Mouse (Mus musculus): Measurements from ENCODE around the gene Irs1.

Irs1 gene

GRCm38 (mm10) chr1:82289116-82289989 lies 1.9 kb downstream of the Irs1 start:
- in situ Hi-C loops (cut with MboI), result no loop called here

GRCm38 (mm10) chr1:82288421-82288990 lies 2.7 kb downstream of the Irs1 start:
- in situ Hi-C loops (cut with MboI), result no loop called here

DNA sequence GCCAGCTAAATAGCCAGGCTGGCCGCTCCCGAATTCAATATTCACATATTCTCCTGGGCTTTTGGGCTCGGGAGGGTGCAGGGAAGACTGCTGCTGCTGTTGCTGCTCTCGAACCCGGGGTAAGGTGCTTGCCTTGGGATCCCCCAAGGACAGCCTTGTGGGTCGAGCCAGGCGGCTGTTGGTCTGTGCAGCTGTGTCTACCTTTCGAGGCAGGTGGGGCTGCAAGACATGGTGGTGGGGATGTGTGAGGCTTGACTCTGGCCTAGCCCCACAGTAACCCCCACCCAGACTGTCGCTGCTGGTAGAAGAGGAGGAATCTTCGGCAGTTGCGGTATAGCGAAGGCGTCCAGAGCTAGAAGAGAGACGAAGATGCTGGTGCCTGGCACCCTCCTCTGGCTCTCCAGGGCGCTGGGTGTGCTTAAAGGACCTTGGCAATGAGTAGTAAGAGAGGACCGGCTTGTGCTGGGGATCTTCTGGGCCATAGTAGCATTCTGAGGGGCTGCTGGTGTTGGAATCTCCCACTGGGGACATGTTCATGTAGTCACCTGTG lies 3.4 kb downstream of the Irs1 start:
- in situ Hi-C loops (cut with MboI), result no loop called here

DNA sequence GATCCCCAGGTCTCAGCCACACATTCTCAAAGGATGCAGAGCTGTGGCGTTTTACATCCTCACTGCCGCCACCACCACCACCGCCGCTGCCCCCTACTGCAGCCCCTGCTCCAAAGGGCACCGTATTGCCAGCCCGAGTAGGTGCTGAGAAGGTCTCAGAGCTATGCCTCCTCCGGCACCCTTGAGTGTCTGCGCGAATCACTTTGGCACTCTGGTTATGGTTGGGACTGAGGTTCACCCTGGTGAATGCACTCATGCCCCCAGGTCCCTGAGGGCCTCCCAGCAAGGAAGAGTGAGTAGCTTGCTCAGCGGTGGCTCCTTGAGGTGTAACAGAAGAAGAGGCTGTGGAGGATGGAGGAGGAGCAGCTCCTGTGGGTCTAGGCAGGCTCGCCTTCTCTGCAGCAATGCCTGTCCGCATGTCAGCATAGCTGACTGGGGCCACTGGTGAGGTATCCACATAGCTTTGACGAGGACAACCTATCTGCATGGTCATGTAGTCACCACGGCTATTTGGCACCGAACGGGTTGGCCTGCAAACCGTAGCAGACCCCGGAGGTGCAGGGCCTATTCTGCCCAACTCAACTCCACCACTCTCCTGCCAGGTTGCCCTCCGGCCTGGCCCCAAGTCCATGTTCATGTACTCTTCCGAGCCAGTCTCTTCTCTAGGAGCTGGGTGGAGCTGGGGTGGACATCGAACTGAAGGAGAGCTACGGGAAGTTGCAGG lies 4.0 kb downstream of the Irs1 start:
- in situ Hi-C loops (cut with MboI), result no loop called here

DNA sequence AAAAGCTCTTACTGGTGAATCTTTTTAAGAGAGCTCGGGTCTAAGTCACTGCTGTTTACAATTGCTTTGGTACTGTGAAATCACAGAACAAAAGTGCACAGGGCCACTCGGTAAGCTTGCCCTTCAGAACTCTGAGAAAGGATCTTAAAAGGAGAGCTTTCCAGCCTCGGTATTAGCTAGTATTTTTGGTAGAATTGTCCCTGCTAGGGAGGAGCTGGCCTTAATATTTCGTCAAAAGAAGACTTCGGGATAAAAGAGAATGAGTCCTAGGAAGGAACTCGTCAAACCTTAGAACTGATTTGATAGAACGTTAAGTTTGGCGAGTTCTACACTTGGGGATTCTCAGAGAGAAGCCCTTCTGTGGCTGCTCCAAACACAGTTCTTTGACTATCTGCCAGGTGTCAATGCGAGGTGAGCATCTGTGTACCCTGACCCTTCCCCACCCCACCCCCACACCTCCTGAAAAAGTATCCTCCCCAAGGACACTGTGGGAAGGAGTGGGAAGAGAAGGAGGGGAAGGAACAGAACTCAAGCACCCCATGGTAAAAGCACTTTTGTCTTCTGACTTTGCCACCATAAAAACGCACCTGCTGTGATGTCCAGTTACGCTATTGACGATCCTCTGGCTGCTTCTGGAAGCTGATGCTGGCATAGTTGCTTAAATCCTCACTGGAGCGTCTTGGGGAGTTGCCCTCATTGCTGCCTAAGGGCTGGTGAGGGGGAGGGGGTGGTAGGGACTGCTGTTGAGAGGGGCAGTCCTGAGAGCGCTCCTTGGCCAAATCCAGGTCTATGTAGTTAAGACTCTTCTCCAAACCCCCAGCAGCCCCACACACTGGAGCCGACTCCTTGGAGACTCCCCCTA lies 4.8 kb downstream of the Irs1 start:
- in situ Hi-C loops (cut with MboI), result no loop called here

DNA sequence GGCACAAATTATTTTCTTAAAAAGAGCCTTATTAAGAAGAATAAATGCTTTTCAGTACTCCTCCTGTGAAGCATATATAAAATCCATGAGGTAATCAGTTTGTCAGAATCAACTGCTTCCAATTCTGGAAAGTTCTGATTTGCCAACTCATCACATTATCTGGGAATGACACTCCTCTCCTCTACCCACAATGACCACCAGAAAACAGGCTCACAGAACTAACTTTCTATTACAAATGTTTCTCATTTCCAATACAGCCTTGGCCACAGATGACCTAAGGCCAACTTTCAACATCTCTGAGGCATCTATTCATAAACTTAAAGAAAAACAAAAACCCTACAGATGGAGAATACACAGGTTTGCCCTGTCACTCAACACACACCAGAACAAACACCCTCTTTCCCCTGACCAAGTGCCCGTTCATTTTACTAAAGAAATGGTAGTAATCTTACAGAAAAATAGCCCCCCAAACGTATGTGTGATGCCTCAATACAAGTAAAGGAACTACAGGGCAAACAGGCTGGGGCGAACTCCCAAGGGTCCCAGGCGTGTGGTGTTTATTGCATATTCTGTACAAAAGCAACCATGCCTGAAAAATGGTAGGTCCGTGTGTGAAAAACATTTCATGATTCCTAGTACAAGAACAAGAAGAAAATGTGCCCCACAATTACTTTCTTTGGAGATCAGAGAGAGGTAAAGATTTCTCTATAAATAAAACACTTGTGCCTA lies 5.6 kb downstream of the Irs1 start:
- in situ Hi-C loops (cut with MboI), result no loop called here

GRCm38 (mm10) chr1:82284403-82284802 lies 6.8 kb downstream of the Irs1 start:
- in situ Hi-C loops (cut with MboI), result no loop called here

DNA sequence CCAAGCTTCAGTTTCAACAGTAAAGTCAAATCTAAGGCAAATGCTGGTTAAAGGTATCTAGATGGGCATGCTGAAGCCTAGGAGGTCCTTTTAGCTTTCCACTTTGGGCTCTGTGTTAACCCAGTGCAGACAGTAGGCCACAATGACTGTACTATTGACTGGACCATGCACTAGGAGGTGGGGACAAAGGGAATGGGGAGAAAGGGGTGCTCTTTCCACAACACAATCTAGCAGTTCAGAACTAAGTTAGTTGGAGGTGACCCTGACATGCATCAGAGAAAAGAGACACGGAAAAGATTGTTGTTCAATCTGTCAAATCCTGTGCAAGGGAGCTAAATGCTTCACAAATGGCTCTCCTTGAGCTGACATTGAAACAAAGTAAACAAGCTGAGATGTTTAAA lies 7.3 kb downstream of the Irs1 start:
- in situ Hi-C loops (cut with MboI), result no loop called here

DNA sequence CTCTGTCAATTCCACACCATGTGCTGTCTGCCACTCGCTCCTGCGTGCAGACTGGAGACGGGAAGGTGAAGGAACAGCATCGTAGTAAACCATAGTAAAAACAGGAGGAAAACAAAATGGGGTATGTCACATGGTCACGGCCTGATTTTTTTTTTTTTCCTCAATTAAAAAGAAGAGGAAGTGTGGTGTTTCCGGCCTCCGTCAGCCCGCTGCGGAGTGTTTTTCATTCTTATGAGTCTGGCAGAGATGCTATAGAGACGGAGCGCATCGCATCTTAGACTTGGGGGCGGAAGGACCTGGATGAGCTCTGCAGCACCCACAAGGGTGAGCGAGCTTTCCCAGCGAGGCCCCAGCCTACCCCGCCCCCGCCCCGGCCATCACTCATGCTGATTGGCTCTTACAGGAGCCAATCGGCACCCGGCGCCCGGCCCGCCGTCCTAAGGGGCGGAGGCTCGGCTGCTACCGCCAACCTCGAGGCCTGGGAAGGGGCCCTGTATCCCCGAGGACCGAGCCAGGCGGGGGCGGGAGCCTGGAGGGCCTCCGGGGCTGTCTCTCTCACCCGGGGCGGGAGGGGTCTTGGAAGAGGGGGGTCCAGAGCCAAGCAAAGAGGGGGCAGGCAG lies 8.1 kb downstream of the Irs1 start:
- in situ Hi-C loops (cut with MboI), result no loop called here

DNA sequence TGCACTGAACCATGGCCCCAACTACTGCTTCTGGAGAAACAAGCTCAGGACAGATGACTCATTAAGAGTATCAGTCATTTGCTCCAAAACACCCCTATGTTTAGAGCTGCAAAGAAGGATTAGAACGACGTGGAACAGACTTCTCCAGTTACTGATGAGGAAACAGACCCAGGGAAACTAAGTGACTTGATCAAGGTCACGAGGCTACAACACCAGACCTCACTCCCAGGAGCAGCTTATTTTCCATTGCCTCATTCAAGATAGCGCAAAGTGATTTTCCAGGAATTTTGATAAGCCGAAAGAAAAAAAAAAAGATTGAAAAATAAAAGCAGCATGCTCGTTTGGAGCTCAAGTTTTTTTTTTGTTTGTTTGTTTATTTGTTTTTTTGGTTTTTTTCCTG lies 9.4 kb downstream of the Irs1 start:
- in situ Hi-C loops (cut with MboI), result no loop called here

- in situ Hi-C loops (cut with MboI), result no loop called here
Measured at GRCm38 (mm10) chr1:82279768-82280167, 11.4 kb downstream of the Irs1 start.

DNA sequence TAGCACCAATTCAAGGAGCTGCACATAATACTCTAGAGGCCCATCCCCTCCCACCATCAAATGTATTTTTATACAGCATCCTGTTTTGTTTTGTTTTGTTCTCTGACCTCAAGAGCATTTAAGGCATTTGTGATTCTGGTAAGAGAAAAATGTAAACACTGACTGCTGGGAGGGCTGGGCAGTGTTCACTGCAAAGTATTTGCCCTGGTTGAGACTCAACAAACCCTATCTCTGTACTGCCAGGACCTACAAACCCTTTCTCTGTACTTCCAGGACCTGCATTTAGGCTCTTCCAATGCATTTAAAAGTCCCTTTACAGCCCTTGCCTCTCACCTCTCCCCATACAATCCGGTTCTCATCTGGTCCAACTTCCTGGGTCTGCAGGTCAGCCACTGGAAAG lies 16.9 kb downstream of the Irs1 start:
- in situ Hi-C loops (cut with MboI), result no loop called here

DNA sequence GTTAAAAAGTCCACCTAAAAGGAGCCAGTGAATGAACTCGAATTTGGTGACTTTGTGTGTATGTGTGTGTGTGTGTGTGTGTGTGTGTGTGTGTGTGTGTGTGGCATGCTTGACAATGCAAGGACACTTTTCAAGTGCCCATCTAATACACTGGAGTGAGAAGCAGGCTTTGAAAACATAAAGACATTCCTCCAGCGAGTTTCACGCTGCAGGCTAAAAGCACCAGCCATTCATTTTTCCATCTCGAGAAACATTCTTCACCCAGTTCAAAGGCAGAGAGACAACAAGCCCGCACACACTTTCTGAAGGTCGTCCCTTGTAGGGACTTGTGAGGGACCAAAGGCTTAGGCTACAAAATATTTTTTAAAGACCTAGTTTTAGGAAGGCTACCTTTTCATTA lies 17.7 kb downstream of the Irs1 start:
- in situ Hi-C loops (cut with MboI), result no loop called here

- in situ Hi-C loops (cut with MboI), result no loop called here
Measured at GRCm38 (mm10) chr1:82272231-82272630, 19.0 kb downstream of the Irs1 start.

DNA sequence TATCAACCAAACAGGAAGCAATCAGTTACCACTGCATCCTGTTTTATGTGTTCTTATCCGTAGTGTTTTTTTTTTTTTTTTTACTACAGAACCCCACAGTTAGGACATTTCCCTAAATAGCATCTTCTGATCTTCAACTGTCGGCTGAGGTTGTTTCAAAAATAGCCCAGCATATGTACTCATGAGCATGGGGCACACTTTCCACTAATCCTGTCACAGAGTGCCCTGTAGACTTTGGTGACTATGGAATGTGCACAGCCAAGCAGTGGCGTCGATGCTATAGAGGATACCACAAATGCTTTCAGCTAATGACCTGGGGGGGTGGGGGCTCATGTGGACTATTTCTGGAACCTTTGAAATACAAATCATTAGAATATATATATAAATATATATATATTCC lies 23.7 kb downstream of the Irs1 start:
- in situ Hi-C loops (cut with MboI), result no loop called here

DNA sequence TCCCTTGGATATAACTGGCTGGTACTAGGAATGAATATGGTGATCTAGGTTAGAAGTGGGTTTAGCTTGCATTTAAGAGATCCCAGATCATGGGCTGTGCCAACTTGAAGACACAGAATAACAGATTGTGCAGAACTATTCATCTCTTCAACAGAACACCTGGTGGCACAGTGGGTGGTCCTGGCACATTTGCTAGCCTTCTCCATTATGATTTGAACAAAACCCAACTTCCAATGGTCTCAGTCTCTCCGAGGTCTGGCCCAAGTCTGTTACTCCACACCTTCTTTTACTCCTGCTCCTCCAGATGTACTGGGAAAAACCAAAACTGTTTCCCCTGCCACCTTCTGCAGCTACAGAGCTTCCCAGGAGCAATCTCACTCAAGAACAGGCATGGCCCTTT lies 28.9 kb downstream of the Irs1 start:
- in situ Hi-C loops (cut with MboI), result no loop called here

DNA sequence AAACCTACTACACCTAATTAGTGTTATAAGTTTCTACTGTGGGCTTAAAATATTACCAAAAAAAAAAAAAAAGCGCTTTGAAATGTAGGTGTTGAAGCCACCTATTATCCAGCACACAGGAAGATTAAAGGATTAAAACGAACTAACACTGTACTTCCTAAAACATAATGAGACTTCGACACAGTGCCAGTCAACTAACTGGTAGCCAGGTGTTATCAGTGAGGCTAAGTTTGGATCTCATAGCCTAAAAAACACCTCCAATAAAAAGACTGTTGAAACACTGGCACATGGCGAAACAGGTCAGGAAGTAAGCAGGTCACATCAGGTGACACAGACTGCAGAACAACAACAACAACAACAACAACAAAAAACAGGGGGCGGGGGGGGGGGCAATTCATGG lies 29.6 kb downstream of the Irs1 start:
- in situ Hi-C loops (cut with MboI), result no loop called here

- in situ Hi-C loops (cut with MboI), result no loop called here
Measured at GRCm38 (mm10) chr1:82261053-82261618, 30.1 kb downstream of the Irs1 start.

- in situ Hi-C loops (cut with MboI), result no loop called here
Measured at GRCm38 (mm10) chr1:82260055-82260454, 31.2 kb downstream of the Irs1 start.

GRCm38 (mm10) chr1:82258331-82258730 lies 32.9 kb downstream of the Irs1 start:
- in situ Hi-C loops (cut with MboI), result no loop called here

All from mature B cell (primary cell).